ENCODE assay signal across 10 mouse cellular contexts in genomic region chr12:84750661-84751060, GRCm38 (mm10). TPM values are rescaled to one million over a fixed set of nuclear protein-coding genes. Genes with fewer than 3 reads are reported as not detected.
DNase-seq lines count a peak whose midpoint lies in the region; ATAC-seq and TF ChIP-seq lines count a peak whose summit lies in the region.
"Had no signal": no experiment of that assay in that cellular context is flagged by ENCODE, and none has a peak within 500 bp of the region (broad histone marks: within the 10 kb centered on the region; RNA-seq: fewer than 3 reads in every experiment).

No protein-coding gene starts in this region.

- no peaks in the 10 kb centered on the region for H3K9me3 ChIP-seq in midbrain, postnatal 0 days (ENCODE audit: low read length)
- H3K9me3 ChIP-seq: heart, embryonic 15.5 days had no signal

- no peaks in the 10 kb centered on the region for H3K27me3 ChIP-seq in midbrain, postnatal 0 days (ENCODE audit: insufficient read depth, low read length)

- ATAC-seq in midbrain, postnatal 0 days (ENCODE audit: low FRiP score), result no peak
- ATAC-seq in cerebellum, adult (ENCODE audit: insufficient number of reproducible peaks, low FRiP score, low TSS enrichment), result no peak

- H3K27ac ChIP-seq in midbrain, postnatal 0 days (ENCODE audit: low read depth, low read length), result no peak overlapping the region
- H3K27ac ChIP-seq: heart, embryonic 15.5 days had no signal

- intact Hi-C loops in left cerebral cortex, postnatal 36 days (cut with DNase I), result loop anchor here (5.0 to 10.0 kb wide), 2 partner anchors 78 to 286 kb away; no protein-coding TSS in a partner anchor

- H3K36me3 ChIP-seq in midbrain, postnatal 0 days (ENCODE audit: insufficient read depth, low read length), result no peaks in the 10 kb centered on the region

- H3K4me2 ChIP-seq in midbrain, postnatal 0 days (ENCODE audit: low read depth, low read length, poor library complexity, severe bottlenecking), result no peak overlapping the region
- H3K4me2 ChIP-seq: heart, embryonic 15.5 days had no signal

- H3K4me3 ChIP-seq in midbrain, postnatal 0 days (ENCODE audit: low read depth, low read length), result no peak overlapping the region
- H3K4me3 ChIP-seq: heart, embryonic 15.5 days had no signal

- WGBS in midbrain, postnatal 0 days, result 78% methylated on average over 14 of the region's 14 CpGs

- peak; percentile 88 for DNase-seq in 3T3-L1 (ENCODE audit: low read depth, low spot score)
- DNase-seq in adipocyte (ENCODE audit: low spot score), result peak; percentile 67
- DNase-seq in gastrocnemius, postnatal 25 days, result peak; percentile 61
- peak; percentile 49 to 79 for DNase-seq in kidney, postnatal 25 days
- no peak for DNase-seq in midbrain, postnatal 0 days (ENCODE audit: low spot score)
- no peak for DNase-seq in left cerebral cortex, postnatal 36 days (ENCODE audit: low spot score in 2 of 2)
- no peak for DNase-seq in retina, embryonic 14.5 days (ENCODE audit: low spot score)
- DNase-seq: right cerebral cortex, postnatal 4 days had no signal

- no peak overlapping the region for H3K9ac ChIP-seq in midbrain, postnatal 0 days (replicated peaks; ENCODE audit: low read length, poor library complexity, severe bottlenecking)
- H3K9ac ChIP-seq: heart, embryonic 15.5 days had no signal

- no peak for TF ChIP-seq CTCF in midbrain, postnatal 0 days (IDR thresholded peaks at IDR 0.05)

- H3K4me1 ChIP-seq in midbrain, postnatal 0 days (ENCODE audit: insufficient read depth, low read length), result peaks cover 19% of the 10 kb centered on the region
- H3K4me1 ChIP-seq: heart, embryonic 15.5 days had no signal

RNA-seq across cellular contexts. Expression of gene Npc2, which starts 22.3 kb away (rescaled TPM):
- total RNA-seq in gastrocnemius, postnatal 25 days (2021), result 10 to 100 TPM; 13.8 to 20.0 TPM
- 39.8 and 42.5 TPM in 2 replicates for total RNA-seq in midbrain, postnatal 0 days (2014; rRNA removed)
- polyA plus RNA-seq in midbrain, postnatal 0 days (2015; fragmentation: Nextera tagmentation; extraction: Ambion mirVana), result 43.9 and 44.8 TPM in 2 replicates
- total RNA-seq in left cerebral cortex, postnatal 36 days (2021), result 10 to 100 TPM; 28.4 to 28.8 TPM

RNA-seq across cellular contexts. Expression of gene Isca2, which starts 22.4 kb away (rescaled TPM):
- total RNA-seq in gastrocnemius, postnatal 25 days (2021), result 10 to 100 TPM; 39.9 to 52.4 TPM
- total RNA-seq in midbrain, postnatal 0 days (2014; rRNA removed), result 58.8 and 63.7 TPM in 2 replicates
- polyA plus RNA-seq in midbrain, postnatal 0 days (2015; fragmentation: Nextera tagmentation; extraction: Ambion mirVana), result 119 and 127 TPM in 2 replicates
- 10 to 100 TPM; 52.5 to 58.6 TPM for total RNA-seq in left cerebral cortex, postnatal 36 days (2021)

RNA-seq across cellular contexts. Expression of gene Syndig1l, which starts 52.0 kb away (rescaled TPM):
- total RNA-seq in gastrocnemius, postnatal 25 days (2021), result not detected
- 29.3 and 32.0 TPM in 2 replicates for total RNA-seq in midbrain, postnatal 0 days (2014; rRNA removed)
- polyA plus RNA-seq in midbrain, postnatal 0 days (2015; fragmentation: Nextera tagmentation; extraction: Ambion mirVana), result 15.7 and 17.4 TPM in 2 replicates
- 10 to 100 TPM; 23.0 to 27.6 TPM for total RNA-seq in left cerebral cortex, postnatal 36 days (2021)
- polyA plus RNA-seq: heart, embryonic 15.5 days had no signal

Comparison
In these comparisons a context has a peak if more than half of its experiments do, and no peak if none do; other contexts are left out.
1. DNase-seq: peak in 3T3-L1 (single experiment), adipocyte (single experiment), gastrocnemius, postnatal 25 days (single experiment) and kidney, postnatal 25 days (2 of 2); none in midbrain, postnatal 0 days (single experiment), left cerebral cortex, postnatal 36 days (0 of 2) and retina, embryonic 14.5 days (single experiment).
2. RNA of gene Syndig1l, which starts 52.0 kb away (total RNA-seq): 29.3 to 32.0 TPM in midbrain, postnatal 0 days and 23.0 to 27.6 TPM in left cerebral cortex, postnatal 36 days; not detected in gastrocnemius, postnatal 25 days; every median in the first group is over 10 times any median in the second.